In genomic region chr2:31299266-31299665, GRCm38 (mm10) we compare ENCODE assay signal across 9 mouse cellular contexts. TPM values are rescaled to one million over a fixed set of nuclear protein-coding genes. Genes with fewer than 3 reads are reported as not detected.
A peak's percentile ranks its signal among the peaks of the same experiment; 100 is the strongest.
DNase-seq lines count a peak whose midpoint lies in the region; ATAC-seq and TF ChIP-seq lines count a peak whose summit lies in the region.
"Had no signal": no experiment of that assay in that cellular context is flagged by ENCODE, and none has a peak within 500 bp of the region (broad histone marks: within the 10 kb centered on the region; RNA-seq: fewer than 3 reads in every experiment).

No protein-coding gene starts in this region.

- dilution Hi-C loops in CH12.LX (cut with MboI; ENCODE audit: extremely low pct_ligation_motif_present, extremely low pct_unique_long_range_greater_than_20kb, low sequenced_read_pairs), result no loop called here

- TF ChIP-seq CTCF in CH12.LX (conservative IDR thresholded peaks at IDR 0.05 in 1 of 2, IDR thresholded peaks at IDR 0.05 in 1 of 2; ENCODE audit: low read depth in 2 of 2, low read length in 2 of 2), result peak; percentile 66 to 92
- peak; percentile 87 for TF ChIP-seq CTCF in hindbrain, postnatal 0 days (IDR thresholded peaks at IDR 0.05; ENCODE audit: low read depth)

- DNase-seq in heart, postnatal 36 days, result no peak
- DNase-seq in CH12.LX (ENCODE audit: extremely low read depth), result peak; percentile 48
- DNase-seq in embryo, embryonic 10 days (ENCODE audit: low spot score), result peak; percentile 83
- peak; percentile 89 for DNase-seq in hindbrain, postnatal 0 days (ENCODE audit: low spot score)
- DNase-seq in frontal cortex, postnatal 25 days (ENCODE audit: low spot score in 2 of 2), result no peak
- no peak for DNase-seq in urinary bladder, postnatal 4 days (ENCODE audit: low spot score in 2 of 2)

- no peaks in the 10 kb centered on the region for H3K36me3 ChIP-seq in heart, embryonic 11.5 days (ENCODE audit: control insufficient read depth, insufficient read depth, low read length)
- H3K36me3 ChIP-seq in CH12.LX (replicated peaks in 1 of 2; ENCODE audit: control insufficient read depth in 1 of 2, insufficient read depth in 1 of 2, low read length in 1 of 2) (no peaks in the 10 kb centered on the region), myocyte (ENCODE audit: control insufficient read depth, insufficient read depth) (no peaks in the 10 kb centered on the region)
- H3K36me3 ChIP-seq in hindbrain, postnatal 0 days (ENCODE audit: insufficient read depth, low read length), result no peaks in the 10 kb centered on the region; the same call in 1 of the 2 replicates

- H3K79me2 ChIP-seq in CH12.LX (replicated peaks; ENCODE audit: control insufficient read depth, extremely low read depth, insufficient read depth, poor library complexity, severe bottlenecking) (no peaks in the 10 kb centered on the region), myocyte (ENCODE audit: control insufficient read depth, insufficient read depth) (no peaks in the 10 kb centered on the region)

- H3K9me3 ChIP-seq in heart, embryonic 11.5 days (replicated peaks; ENCODE audit: control insufficient read depth, low read length), result no peaks in the 10 kb centered on the region
- H3K9me3 ChIP-seq in CH12.LX (replicated peaks; ENCODE audit: low read length), result no peaks in the 10 kb centered on the region
- H3K9me3 ChIP-seq in hindbrain, postnatal 0 days (ENCODE audit: low read length), result no peaks in the 10 kb centered on the region
- H3K9me3 ChIP-seq: limb, embryonic 12.5 days had no signal

- H3K4me3 ChIP-seq in heart, embryonic 11.5 days (ENCODE audit: low read depth, low read length), result no peak overlapping the region
- H3K4me3 ChIP-seq in CH12.LX (replicated peaks in 1 of 3; ENCODE audit: low read depth in 2 of 3, low read length in 2 of 3, poor library complexity in 1 of 3) (no peak overlapping the region), myocyte (no peak overlapping the region)
- no peak overlapping the region for H3K4me3 ChIP-seq in hindbrain, postnatal 0 days (ENCODE audit: low read length)

- in situ Hi-C loops in CH12.LX (cut with MboI; ENCODE audit: low pct_ligation_motif_present, low pct_unique_long_range_greater_than_20kb, low sequenced_read_pairs), result loop anchor here (5.0 to 25.0 kb wide), 4 partner anchors 53 to 287 kb away; no protein-coding TSS in a partner anchor

- no peak overlapping the region for H3K27ac ChIP-seq in heart, embryonic 11.5 days (ENCODE audit: low read depth, low read length)
- H3K27ac ChIP-seq in CH12.LX (ENCODE audit: insufficient read depth, low read depth), result no peak overlapping the region
- no peak overlapping the region for H3K27ac ChIP-seq in hindbrain, postnatal 0 days
- H3K27ac ChIP-seq: limb, embryonic 12.5 days had no signal

- 0 out of 2 replicates have a peak, but pooled peaks cover 4% of the 10 kb centered on the region for H3K27me3 ChIP-seq in heart, embryonic 11.5 days (ENCODE audit: control insufficient read depth, insufficient read depth, low read length)
- H3K27me3 ChIP-seq in CH12.LX (replicated peaks) (peaks cover 74% of the 10 kb centered on the region), myocyte (ENCODE audit: control insufficient read depth, insufficient read depth, insufficient read length) (no peaks in the 10 kb centered on the region)
- H3K27me3 ChIP-seq in hindbrain, postnatal 0 days (ENCODE audit: insufficient read depth, low read length), result no peaks in the 10 kb centered on the region
- H3K27me3 ChIP-seq: limb, embryonic 12.5 days had no signal

- 20% methylated on average over 4 of the region's 4 CpGs for WGBS in heart, embryonic 11.5 days (ENCODE audit: insufficient replicate concordance)
- 20% methylated on average over 4 of the region's 4 CpGs for WGBS in hindbrain, postnatal 0 days

- no peak overlapping the region for H3ac ChIP-seq in myocyte (ENCODE audit: control insufficient read depth, insufficient read length)

- H3K4me1 ChIP-seq in heart, embryonic 11.5 days (ENCODE audit: control insufficient read depth, insufficient read depth, low read length), result 0 out of 2 replicates have a peak, but pooled peaks cover 2% of the 10 kb centered on the region
- H3K4me1 ChIP-seq in CH12.LX (ENCODE audit: control insufficient read depth in 1 of 2, insufficient read depth in 2 of 2), result peaks cover 0 to 5% of the 10 kb centered on the region in 2 experiments; a peak in 1 of 4 replicates
- H3K4me1 ChIP-seq in hindbrain, postnatal 0 days (ENCODE audit: insufficient read depth, low read length), result no peaks in the 10 kb centered on the region

- TF ChIP-seq POLR2A in CH12.LX (IDR thresholded peaks at IDR 0.05; ENCODE audit: low read depth, low read length) (no peak), myocyte (IDR thresholded peaks at IDR 0.05; ENCODE audit: insufficient read length, low read depth) (no peak)

- intact Hi-C loops in heart, postnatal 36 days (cut with DNase I), result loop anchor here (5.0 kb wide), 1 partner anchor 83 kb away; no protein-coding TSS in a partner anchor

- no peak for TF ChIP-seq EP300 in CH12.LX (IDR thresholded peaks at IDR 0.05; ENCODE audit: low read length)

- ATAC-seq in heart, embryonic 11.5 days (replicated peaks; ENCODE audit: insufficient number of reproducible peaks, low FRiP score, low TSS enrichment), result no peak
- 0 out of 2 replicates have a peak, but pooled peaks have one; percentile 8 for ATAC-seq in hindbrain, postnatal 0 days

- H3K4me2 ChIP-seq in heart, embryonic 11.5 days, result peak overlapping the region; percentile 61; the same call in 1 of the 2 replicates
- H3K4me2 ChIP-seq in CH12.LX (ENCODE audit: insufficient read depth, low read depth, poor library complexity, severe bottlenecking) (0 out of 2 replicates have a peak overlapping the region, but pooled peaks have one; percentile 51), myocyte (ENCODE audit: low read depth) (peak overlapping the region; percentile 89)
- H3K4me2 ChIP-seq in hindbrain, postnatal 0 days (ENCODE audit: low read depth, low read length), result 0 out of 2 replicates have a peak overlapping the region, but pooled peaks have one; percentile 7

- TF ChIP-seq RAD21 in CH12.LX (IDR thresholded peaks at IDR 0.05; ENCODE audit: low read depth, low read length), result no peak; the same call in none of the 2 replicates

- H3K9ac ChIP-seq in heart, embryonic 11.5 days (ENCODE audit: low read depth, low read length), result no peak overlapping the region
- H3K9ac ChIP-seq in CH12.LX (ENCODE audit: insufficient read depth, low read depth), result no peak overlapping the region
- no peak overlapping the region for H3K9ac ChIP-seq in hindbrain, postnatal 0 days (replicated peaks; ENCODE audit: low read length)

TF ChIP-seq in CH12.LX, 34 proteins besides CTCF, POLR2A, EP300 and RAD21:
- TF ChIP-seq CHD2 (IDR thresholded peaks at IDR 0.05; ENCODE audit: low read length) (no peak), MAFK (IDR thresholded peaks at IDR 0.05; ENCODE audit: insufficient replicate concordance, low read length) (no peak), JUND (conservative IDR thresholded peaks at IDR 0.05; ENCODE audit: low read depth, low read length) (no peak), PAX5 (IDR thresholded peaks at IDR 0.05; ENCODE audit: low read length) (no peak), ETS1 (conservative IDR thresholded peaks at IDR 0.05; ENCODE audit: low read depth, low read length) (no peak), TCF12 (IDR thresholded peaks at IDR 0.05; ENCODE audit: low read depth, low read length) (no peak), MAZ (IDR thresholded peaks at IDR 0.05; ENCODE audit: low read depth, low read length) (no peak), NRF1 (IDR thresholded peaks at IDR 0.05; ENCODE audit: low read depth, low read length) (no peak), MAX (IDR thresholded peaks at IDR 0.05; ENCODE audit: low read length) (no peak), TBP (conservative IDR thresholded peaks at IDR 0.05; ENCODE audit: low read depth, low read length) (no peak)

TF ChIP-seq in myocyte, 11 proteins besides CTCF, POLR2A, EP300 and RAD21:
- TF ChIP-seq USF1 (IDR thresholded peaks at IDR 0.05; ENCODE audit: low read depth), result no peak
- no peak for TF ChIP-seq CEBPB (IDR thresholded peaks at IDR 0.05; ENCODE audit: insufficient read depth, poor library complexity, severe bottlenecking)
- no peak for TF ChIP-seq POLR2AphosphoS2 (IDR thresholded peaks at IDR 0.05; ENCODE audit: insufficient read length, low read depth)
- TF ChIP-seq MYOD1 (IDR thresholded peaks at IDR 0.05; ENCODE audit: control insufficient read depth in 1 of 3, insufficient read length in 2 of 3, low read depth in 2 of 3), result no peak
- no peak for TF ChIP-seq E2F4 (IDR thresholded peaks at IDR 0.05; ENCODE audit: insufficient read depth)
- no peak for TF ChIP-seq SRF (IDR thresholded peaks at IDR 0.05; ENCODE audit: control insufficient read depth, insufficient read length, low read depth)
- TF ChIP-seq REST (IDR thresholded peaks at IDR 0.05; ENCODE audit: insufficient read depth, insufficient read length), result no peak
- TF ChIP-seq TCF3 (IDR thresholded peaks at IDR 0.05; ENCODE audit: insufficient read length, low read depth), result no peak
- TF ChIP-seq TCF12 (IDR thresholded peaks at IDR 0.05; ENCODE audit: insufficient read depth, poor library complexity, severe bottlenecking), result no peak
- no peak for TF ChIP-seq MAX (IDR thresholded peaks at IDR 0.05; ENCODE audit: low read depth)

RNA-seq across cellular contexts. Expression of gene Hmcn2, which starts 14.9 kb away (rescaled TPM):
- 0.27 TPM in 1 of 2 replicates, not detected in the other for polyA plus RNA-seq in heart, embryonic 11.5 days (2014; fragmentation: Nextera tagmentation; extraction: Ambion mirVana)
- total RNA-seq in heart, postnatal 36 days (2021), result 10 to 100 TPM; 12.5 to 16.2 TPM
- total RNA-seq in CH12.LX (2012; rRNA removed) (1.4 and 2.1 TPM in 2 replicates), CH12.LX (2014; rRNA removed) (1.0 and 1.9 TPM in 2 replicates)
- polyA plus RNA-seq in CH12.LX (2012; ENCODE audit: insufficient read length, low read depth) (4.3 and 5.7 TPM in 2 replicates), myocyte (2012; fragmentation: generic; extraction: Trizol) (2.6 TPM)
- 0.68 TPM in 2 replicates for total RNA-seq in hindbrain, postnatal 0 days (2014; rRNA removed)
- polyA plus RNA-seq in hindbrain, postnatal 0 days (2015; fragmentation: Nextera tagmentation; extraction: Ambion mirVana), result 0.16 and 0.54 TPM in 2 replicates
- polyA plus RNA-seq: limb, embryonic 12.5 days had no signal

RNA-seq across cellular contexts. Expression of gene Ncs1, which starts 53.6 kb away (rescaled TPM):
- polyA plus RNA-seq in heart, embryonic 11.5 days (2014; fragmentation: Nextera tagmentation; extraction: Ambion mirVana), result 42.8 and 46.5 TPM in 2 replicates
- total RNA-seq in heart, postnatal 36 days (2021), result 10 to 100 TPM in 1 of 2 experiments, 1 to 10 TPM in 1; 9.5 to 10.5 TPM
- 0.04 TPM in 1 of 2 replicates, not detected in the other for total RNA-seq in CH12.LX (2012; rRNA removed)
- total RNA-seq in CH12.LX (2014; rRNA removed), result not detected in 2 replicates
- polyA plus RNA-seq in CH12.LX (2012; ENCODE audit: insufficient read length, low read depth), result not detected in 2 replicates
- 185 and 190 TPM in 2 replicates for total RNA-seq in hindbrain, postnatal 0 days (2014; rRNA removed)
- 162 and 167 TPM in 2 replicates for polyA plus RNA-seq in hindbrain, postnatal 0 days (2015; fragmentation: Nextera tagmentation; extraction: Ambion mirVana)
- 36.1 TPM for polyA plus RNA-seq in myocyte (2012; fragmentation: generic; extraction: Trizol)

Comparison
In these comparisons a context has a peak if more than half of its experiments do, and no peak if none do; other contexts are left out.
1. H3K4me2 ChIP-seq: peak in every context shown above with its lines; median percentile 89 in myocyte; 61 in heart, embryonic 11.5 days; 51 in CH12.LX; 7 in hindbrain, postnatal 0 days.
2. DNase-seq: peak in CH12.LX (single experiment), embryo, embryonic 10 days (single experiment) and hindbrain, postnatal 0 days (single experiment); none in heart, postnatal 36 days (0 of 2), frontal cortex, postnatal 25 days (0 of 2) and urinary bladder, postnatal 4 days (0 of 2).
3. RNA of gene Ncs1, which starts 53.6 kb away (polyA plus RNA-seq): 162 to 167 TPM in hindbrain, postnatal 0 days, 42.8 to 46.5 TPM in heart, embryonic 11.5 days and 36.1 TPM in myocyte (single experiment); not detected in CH12.LX; every median in the first group is over 10 times any median in the second.